Mouse (Mus musculus) layer of hippocampus, adult 8-10 months (tissue): Measurements from ENCODE around the gene Ss18l1. TPM values are rescaled to one million over a fixed set of nuclear protein-coding genes. Genes with fewer than 3 reads are reported as not detected.

ENCODE experiments used
- DNase-seq, 2 experiments: peaks; one replicate each; pipeline ENCODE4 v3.0.0; 2022; ENCODE audit warnings: low spot score in 2 of 2
- total RNA-seq, 4 experiments: library from RNA; stranded (reverse); gene quantifications; 2 replicates each; pipeline ENCODE4 v1.2.4; 2022

Ss18l1 gene
- 10 to 100 TPM; 41.2 to 46.5 (median 43.2) TPM for total RNA-seq

GRCm38 (mm10) chr2:180042256-180042857, at the start of gene Ss18l1, which contains the start of gene Psma7:
Ss18l1 (plus strand) TSS chr2:180042509.
Psma7 (minus strand) TSS chr2:180042433.
- DNase-seq: peak; percentile 79 to 84

DNA sequence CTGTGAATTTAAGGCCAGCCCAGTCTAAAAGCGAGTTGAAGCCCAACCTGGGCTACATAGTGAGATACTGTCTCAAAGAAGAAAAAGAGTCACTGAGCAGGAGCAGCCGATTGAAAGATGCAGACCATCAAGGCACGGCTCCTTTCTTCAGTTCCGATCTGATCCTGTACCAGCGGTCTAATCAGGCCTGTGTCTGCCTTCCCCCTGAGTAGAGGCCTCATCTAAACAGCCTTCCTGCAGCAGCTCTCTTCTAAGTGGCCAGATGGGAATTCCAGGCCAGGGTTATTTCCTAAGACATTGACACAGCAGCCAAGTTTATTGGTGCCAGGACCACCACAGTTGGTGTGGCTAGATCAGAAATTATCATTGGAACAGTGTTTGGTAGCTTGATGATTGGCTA, 49.2 kb upstream of the Ss18l1 start:
- DNase-seq: no peak

DNA sequence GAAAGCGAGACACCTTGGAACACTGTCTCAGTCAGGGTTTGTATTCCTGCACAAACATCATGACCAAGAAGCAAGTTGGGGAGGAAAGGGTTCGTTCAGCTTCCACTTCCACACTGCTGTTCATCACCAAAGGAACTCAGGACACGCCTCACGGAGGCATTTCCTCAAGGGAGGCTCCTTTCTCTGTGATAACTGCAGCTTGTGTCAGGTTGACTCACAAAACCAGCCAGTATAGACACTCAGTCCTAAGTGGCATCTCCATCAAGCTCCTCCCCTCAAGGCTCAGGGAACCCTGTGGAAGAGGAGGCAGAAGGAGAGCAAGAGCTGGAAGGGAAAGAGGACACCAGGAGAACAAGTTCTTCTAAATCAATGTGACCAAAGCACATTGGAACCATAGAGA, 43.9 kb upstream of the Ss18l1 start:
- DNase-seq: no peak

DNA sequence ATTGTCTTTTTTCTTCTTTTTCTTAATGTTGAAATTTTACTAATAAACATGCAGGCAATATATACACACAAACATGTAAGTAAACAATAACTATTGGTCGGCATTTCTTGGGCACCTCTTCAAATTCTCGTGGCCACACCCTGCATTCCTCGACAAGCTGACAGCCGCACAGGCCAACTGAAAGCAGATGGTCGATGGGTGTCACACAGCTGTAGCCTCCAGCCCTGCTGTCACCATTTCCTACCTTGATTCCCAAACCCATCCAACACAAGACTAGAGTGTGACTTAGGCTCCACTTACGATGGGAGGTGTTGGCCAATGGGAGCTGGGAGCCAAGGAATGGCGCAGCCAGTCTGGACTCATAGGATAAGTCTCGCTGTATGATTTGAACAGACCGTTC, 40.7 kb upstream of the Ss18l1 start:
- DNase-seq: no peak

GRCm38 (mm10) chr2:180005656-180006351, 36.5 kb upstream of the Ss18l1 start:
- DNase-seq: no peak

- DNase-seq: no peak
Observed at GRCm38 (mm10) chr2:180006352-180007017, 35.8 kb upstream of the Ss18l1 start.

DNA sequence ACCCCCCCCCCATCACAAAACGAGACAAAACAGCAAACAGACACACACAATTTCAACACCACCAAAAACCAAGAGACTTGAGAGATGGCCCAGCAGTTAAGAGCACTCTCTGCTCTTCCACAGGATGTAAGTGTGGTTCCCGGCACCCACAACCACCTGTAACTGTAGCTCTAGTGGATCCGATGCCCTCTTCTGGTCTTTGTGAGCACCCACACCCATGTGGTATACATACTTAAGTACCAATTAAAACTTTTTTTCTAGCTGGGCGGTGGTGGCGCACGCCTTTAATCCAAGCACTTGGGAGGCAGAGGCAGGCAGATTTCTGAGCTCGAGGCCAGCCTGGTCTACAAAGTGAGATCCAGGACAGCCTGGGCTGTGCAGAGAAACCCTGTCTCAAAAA, 31.6 kb upstream of the Ss18l1 start:
- DNase-seq: no peak

GRCm38 (mm10) chr2:180011370-180011769, 30.9 kb upstream of the Ss18l1 start:
- DNase-seq: no peak

GRCm38 (mm10) chr2:180013686-180014085, 28.6 kb upstream of the Ss18l1 start:
- DNase-seq: no peak

- DNase-seq: no peak
Observed at GRCm38 (mm10) chr2:180017632-180018031, 24.7 kb upstream of the Ss18l1 start.

- DNase-seq: no peak
Observed at GRCm38 (mm10) chr2:180018573-180018972, 23.7 kb upstream of the Ss18l1 start.

- no peak for DNase-seq
Observed at GRCm38 (mm10) chr2:180020091-180020661, 22.1 kb upstream of the Ss18l1 start.

- no peak for DNase-seq
Observed at GRCm38 (mm10) chr2:180020919-180021318, 21.4 kb upstream of the Ss18l1 start.

- no peak for DNase-seq
Observed at GRCm38 (mm10) chr2:180022751-180023150, 19.6 kb upstream of the Ss18l1 start.

DNA sequence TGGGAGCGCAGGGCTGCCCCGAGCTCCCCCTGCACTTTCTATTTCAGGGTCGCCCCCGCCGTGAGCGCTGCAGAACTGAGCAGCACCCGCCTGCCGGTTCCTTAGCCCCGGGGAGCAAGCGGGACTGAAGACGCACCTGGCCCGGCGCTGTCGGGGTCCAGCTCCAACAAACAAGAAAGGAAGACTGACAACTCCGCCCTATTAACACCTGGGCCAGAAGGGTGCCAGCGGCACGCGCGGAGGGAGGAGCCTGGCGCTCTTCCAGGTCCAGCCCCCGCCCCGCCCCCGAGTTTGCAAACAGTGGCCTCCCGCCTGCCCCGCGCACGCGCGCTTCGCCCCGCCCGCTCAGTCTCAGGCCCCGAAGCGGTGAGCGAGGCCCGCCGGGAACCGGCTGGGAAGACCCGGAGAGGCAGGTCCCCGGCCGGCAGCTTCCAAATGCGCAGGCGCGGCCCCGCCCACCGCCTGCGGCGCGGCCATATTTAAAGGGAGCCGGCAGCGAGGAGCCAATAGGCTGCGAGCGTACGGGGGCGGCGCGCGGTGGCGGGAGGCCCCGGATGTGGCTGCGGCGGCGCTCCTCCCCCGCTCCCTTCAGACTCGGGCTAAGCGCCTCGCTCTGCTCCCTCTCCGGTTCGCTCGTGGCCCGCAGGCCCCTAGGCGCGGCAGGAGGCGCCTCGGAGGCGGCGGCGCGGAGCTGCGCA, 17.8 kb upstream of the Ss18l1 start, which contains the start of gene Lsm14b:
TSS of gene Lsm14b (plus strand) at position 587 of the 698 bp plus-strand sequence.
- DNase-seq: peak; percentile 97 to 99

DNA sequence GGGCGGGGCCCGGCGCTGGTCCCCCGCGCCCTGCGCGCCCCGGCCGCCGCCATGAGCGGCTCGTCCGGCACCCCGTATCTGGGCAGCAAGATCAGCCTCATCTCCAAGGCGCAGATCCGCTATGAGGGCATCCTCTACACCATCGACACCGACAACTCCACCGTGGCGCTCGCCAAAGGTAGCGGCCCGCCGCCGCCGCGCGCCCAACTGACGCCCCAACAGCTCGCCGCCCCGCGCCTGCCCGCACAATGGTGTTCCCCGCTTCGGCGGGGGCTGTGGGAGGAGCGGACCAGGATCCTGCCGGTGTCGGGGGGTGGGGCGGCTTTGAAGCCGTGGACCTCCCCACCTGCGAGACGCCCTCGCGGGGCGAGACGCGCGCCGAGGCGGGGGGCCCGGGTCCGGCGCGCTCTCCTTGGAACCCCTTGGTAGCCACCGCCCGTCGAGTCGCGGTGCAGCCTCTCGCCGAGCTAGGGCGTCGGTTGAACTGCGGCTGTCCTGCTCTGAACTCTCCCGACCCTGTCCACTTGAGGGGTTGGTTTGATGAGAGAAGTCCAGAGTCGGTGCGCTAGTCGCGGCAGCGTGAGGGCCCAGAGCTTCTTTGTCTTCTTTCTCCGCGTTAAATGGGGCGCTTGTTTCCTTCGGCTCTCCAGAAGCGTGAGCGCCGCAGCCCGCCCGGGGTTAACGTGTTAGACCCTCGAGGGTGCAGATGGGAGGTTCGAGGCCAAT, 17.0 kb upstream of the Ss18l1 start:
- no peak for DNase-seq

DNA sequence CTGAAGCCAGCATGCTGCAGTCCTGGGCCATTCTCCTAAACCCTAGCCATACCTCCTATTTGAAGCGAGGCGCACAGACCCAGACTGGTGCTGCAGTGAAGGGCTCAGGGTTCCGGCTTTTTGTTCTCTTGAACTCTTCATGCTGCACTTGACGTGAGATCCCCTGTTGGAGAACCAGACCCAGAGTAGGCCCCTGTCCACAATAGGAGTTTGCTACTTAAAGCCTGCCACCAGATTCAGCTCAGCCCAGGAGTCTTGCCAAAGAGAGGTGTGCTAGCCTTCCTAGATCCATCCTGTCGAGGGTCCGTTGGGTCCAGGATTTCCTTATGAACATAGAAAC, 16.5 kb upstream of the Ss18l1 start:
- DNase-seq: no peak

GRCm38 (mm10) chr2:180027768-180028167, 14.5 kb upstream of the Ss18l1 start:
- DNase-seq: no peak

- DNase-seq: no peak
Observed at GRCm38 (mm10) chr2:180031270-180031669, 11.0 kb upstream of the Ss18l1 start.

- no peak for DNase-seq
Observed at GRCm38 (mm10) chr2:180032925-180033324, 9.4 kb upstream of the Ss18l1 start.

- no peak for DNase-seq
Observed at GRCm38 (mm10) chr2:180033956-180034355, 8.4 kb upstream of the Ss18l1 start.
